Mouse (Mus musculus): ENCODE measurements at regions not wholly inside any gene's neighbourhood (a gene's known extent, or its start where the extent isn't known, plus 50 kb on each side); places are given as distances from the start of the nearest gene placed in this dataset.

- no peak for DNase-seq (ENCODE audit: low spot score)
Measured at GRCm38 (mm10) chr11:63761561-63761960, 160.5 kb downstream of the Hs3st3b1 start.

- DNase-seq (ENCODE audit: low spot score) = no peak
Measured at GRCm38 (mm10) chr11:63767631-63768250, 154.3 kb downstream of the Hs3st3b1 start.

- no peak for DNase-seq (ENCODE audit: low spot score)
Measured at GRCm38 (mm10) chr11:63769738-63770137, 152.4 kb downstream of the Hs3st3b1 start.

DNA sequence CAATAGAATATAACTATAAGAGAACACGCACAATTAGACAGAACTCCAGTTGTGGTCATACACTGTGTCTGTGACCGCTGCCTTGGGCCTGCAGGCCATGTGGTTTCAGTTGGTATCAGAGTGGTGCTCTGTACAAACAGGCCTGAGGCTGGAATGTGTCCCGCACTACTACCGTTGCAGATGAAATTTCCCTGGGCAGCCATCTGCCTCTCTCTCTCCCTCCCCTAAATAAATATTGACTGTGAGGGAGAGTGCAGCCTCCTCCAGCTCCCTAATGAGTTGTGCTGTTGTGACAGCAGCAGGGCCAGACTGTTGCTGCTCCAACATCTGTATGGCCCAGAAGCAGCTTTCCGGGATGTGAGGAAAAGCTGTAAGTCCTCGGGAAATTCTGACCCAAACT lies 146.7 kb downstream of the Hs3st3b1 start:
- no peak for DNase-seq (ENCODE audit: low spot score)

DNA sequence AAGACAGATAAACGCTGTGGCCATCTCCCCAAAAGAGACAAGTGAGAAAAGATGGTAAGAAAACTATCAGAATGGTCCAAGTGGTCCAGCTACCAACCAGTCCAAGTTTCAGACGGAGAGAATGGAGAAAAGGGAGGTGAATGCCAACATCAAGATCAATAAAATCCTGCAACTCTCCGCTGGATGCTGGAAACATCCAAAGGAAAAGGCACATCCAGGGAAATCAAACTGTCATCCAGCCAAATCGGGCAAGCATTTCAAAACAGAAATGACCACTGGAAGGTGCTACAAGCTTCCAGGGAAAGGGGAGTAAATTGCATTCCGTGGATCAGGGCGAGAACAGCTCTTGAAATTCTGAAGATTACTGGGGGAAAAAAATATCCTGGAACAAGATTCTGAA lies 142.7 kb downstream of the Hs3st3b1 start:
- no peak for DNase-seq (ENCODE audit: low spot score)

- DNase-seq (ENCODE audit: low spot score) = no peak
Measured at GRCm38 (mm10) chr11:63781967-63782915, 139.8 kb downstream of the Hs3st3b1 start.

- DNase-seq (ENCODE audit: low spot score) = no peak
Measured at GRCm38 (mm10) chr11:63785281-63785886, 136.7 kb downstream of the Hs3st3b1 start.

- DNase-seq (ENCODE audit: low spot score) = no peak
Measured at GRCm38 (mm10) chr11:63785965-63786364, 136.1 kb downstream of the Hs3st3b1 start.

- DNase-seq (ENCODE audit: low spot score) = no peak
Measured at GRCm38 (mm10) chr11:63789473-63790120, 132.5 kb downstream of the Hs3st3b1 start.

- DNase-seq (ENCODE audit: low spot score) = no peak
Measured at GRCm38 (mm10) chr11:63791004-63791862, 130.9 kb downstream of the Hs3st3b1 start.

GRCm38 (mm10) chr11:63793732-63794503 lies 128.2 kb downstream of the Hs3st3b1 start:
- no peak for DNase-seq (ENCODE audit: low spot score)

- DNase-seq (ENCODE audit: low spot score) = no peak
Measured at GRCm38 (mm10) chr11:63812146-63812545, 109.9 kb downstream of the Hs3st3b1 start.

GRCm38 (mm10) chr11:63822847-63823246 lies 99.2 kb downstream of the Hs3st3b1 start:
- DNase-seq (ENCODE audit: low spot score) = no peak

DNA sequence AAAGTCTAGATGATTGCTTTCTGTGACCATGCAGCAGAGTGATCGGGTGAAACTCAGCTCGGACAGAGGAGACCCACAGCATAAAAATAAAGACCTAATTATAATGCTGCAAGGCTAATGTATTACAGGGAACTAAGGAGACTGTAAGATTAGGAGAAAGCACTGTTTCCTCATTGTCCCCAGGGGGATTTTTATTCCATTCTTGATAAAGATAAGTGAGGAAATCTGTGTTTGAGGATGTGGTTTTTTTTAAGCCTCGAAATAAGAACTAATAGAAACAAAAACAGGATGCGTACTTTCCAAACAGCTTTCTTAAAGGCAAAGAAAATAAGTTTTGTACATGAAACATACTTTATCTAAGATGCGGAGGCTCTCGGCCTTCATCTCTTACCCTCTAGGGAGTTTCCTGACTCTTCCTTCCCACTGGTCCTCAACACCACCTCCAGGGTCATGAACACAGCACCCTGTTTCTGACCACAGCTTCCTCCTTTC lies 94.8 kb downstream of the Hs3st3b1 start:
- DNase-seq (ENCODE audit: low spot score) = no peak

DNA sequence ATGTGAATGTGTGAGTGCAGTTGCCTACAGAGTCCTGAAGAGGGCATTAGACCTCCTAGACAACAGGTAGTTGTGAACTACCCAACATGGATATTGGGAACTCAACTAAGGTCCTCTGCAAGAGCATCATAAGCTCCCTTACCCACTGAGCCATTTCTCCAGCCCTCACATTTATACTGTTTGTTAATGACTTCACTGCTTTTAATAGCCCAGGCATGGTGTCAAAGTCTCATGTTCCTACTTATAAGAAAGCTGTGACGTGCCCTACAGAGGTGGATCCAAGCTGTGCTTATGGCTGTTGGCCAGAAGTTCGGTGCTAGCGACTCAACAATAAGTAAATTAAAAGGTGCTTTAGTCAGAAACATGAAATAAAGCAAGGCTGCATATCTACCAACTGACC lies 88.6 kb downstream of the Hs3st3b1 start:
- no peak for DNase-seq (ENCODE audit: low spot score)

DNA sequence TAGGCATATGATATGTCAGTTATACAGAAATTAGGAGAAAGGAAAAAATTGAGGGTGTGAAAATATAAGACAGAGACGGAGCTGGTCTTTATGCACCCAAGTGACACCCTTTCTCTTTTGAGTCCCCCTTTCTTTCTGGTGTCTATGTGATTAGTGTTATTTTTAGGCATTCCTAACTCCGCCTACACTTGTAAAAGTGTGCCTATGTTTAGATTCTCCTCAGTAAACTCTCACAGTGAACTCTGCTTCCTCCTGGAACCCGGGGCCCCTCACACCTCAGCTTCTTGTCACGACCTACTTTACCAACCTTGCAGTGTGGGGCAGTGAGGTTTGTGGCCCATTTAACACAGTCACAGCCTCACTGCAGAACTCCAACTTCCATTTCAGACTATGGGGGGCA lies 88.0 kb downstream of the Hs3st3b1 start:
- no peak for DNase-seq (ENCODE audit: low spot score)

DNA sequence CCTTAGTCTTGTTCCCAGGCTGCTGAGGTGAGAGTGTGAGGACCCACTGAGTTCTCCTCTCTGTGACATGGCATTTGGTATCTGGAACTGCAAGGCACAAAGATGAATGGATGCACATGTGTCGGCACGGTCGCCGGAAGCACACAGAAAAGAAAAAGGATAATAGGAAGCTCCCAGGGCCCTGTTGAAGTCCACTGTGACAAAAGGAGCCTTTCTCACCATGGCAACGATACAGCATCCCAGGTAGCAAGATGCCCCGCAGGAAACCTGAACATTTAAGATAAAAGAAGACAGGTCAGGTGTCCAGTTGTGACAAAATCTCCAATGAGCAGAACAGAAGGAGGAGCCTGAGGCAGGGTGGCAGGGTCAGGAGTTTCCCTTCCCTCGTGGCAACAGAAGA lies 87.5 kb downstream of the Hs3st3b1 start:
- DNase-seq (ENCODE audit: low spot score) = no peak

Data from testis, postnatal 10 days (tissue).